Mouse (Mus musculus) C2C12 (cell line): ENCODE data around the gene Nup37.

ENCODE experiments used
- CTCF ChIP-seq: IDR thresholded peaks from one replicate; pipeline ENCODE4 v1.5.1; 2011; ENCODE audit not compliant: control insufficient read depth, insufficient read depth, insufficient read length
- MAX ChIP-seq: IDR thresholded peaks from one replicate; pipeline ENCODE4 v1.6.1; 2011; ENCODE audit warnings: mild to moderate bottlenecking, control low read depth
- MYOD1 ChIP-seq: IDR thresholded peaks from one replicate; pipeline ENCODE4 v1.6.1; 2011; ENCODE audit warnings: low read depth; ENCODE audit not compliant: control insufficient read depth, insufficient read length
- MYOG ChIP-seq: IDR thresholded peaks from one replicate; pipeline ENCODE4 v1.6.1; 2011; ENCODE audit not compliant: control insufficient read depth, insufficient read length; ENCODE audit errors: extremely low read depth

DNA sequence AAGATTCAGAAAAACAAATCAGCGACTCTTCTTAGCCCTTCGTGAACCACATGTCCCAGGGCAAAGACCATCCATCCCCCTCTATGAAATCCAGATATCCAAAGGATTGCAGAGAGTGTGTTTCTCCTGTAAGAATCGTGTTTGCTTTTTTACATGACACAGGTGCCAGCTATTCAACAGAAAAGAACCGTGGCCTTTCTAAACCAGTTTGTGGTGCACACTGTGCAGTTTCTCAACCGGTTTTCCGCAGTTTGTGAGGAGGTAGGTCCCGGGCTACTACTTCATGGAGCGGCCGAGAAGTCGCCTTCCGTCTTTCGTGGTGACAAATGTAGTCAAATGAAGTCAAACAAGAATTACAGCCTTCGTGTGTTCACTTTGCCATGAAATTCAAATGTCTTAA, 54.9 kb downstream of the Nup37 start:
- TF ChIP-seq MYOD1 (no peak), CTCF (no peak), MAX (no peak), MYOG (no peak)
